Mouse (Mus musculus): Measurements from ENCODE around the gene Pop7. TPM values are rescaled to one million over a fixed set of nuclear protein-coding genes. Genes with fewer than 3 reads are reported as not detected.

The Pop7 gene
- polyA plus RNA-seq, 1 experiment: 51.7 TPM

Other genes starting within 250 kb of the Pop7 start
- gene Ache, start 215.0 kb downstream of the Pop7 start, polyA plus RNA-seq (2012; rRNA removed): 63.7 and 65.6 TPM in 2 replicates
- gene Ufsp1, start 207.9 kb downstream of the Pop7 start, polyA plus RNA-seq (2012; rRNA removed): 12.4 and 13.1 TPM in 2 replicates
- 268 and 278 TPM in 2 replicates for gene Srrt, start 194.8 kb downstream of the Pop7 start, polyA plus RNA-seq (2012; rRNA removed)
- gene Trip6, start 188.1 kb downstream of the Pop7 start, polyA plus RNA-seq (2012; rRNA removed): 8.5 and 9.0 TPM in 2 replicates
- 32.6 and 34.6 TPM in 2 replicates for gene Slc12a9, start 168.9 kb downstream of the Pop7 start, polyA plus RNA-seq (2012; rRNA removed)
- 5.6 and 6.0 TPM in 2 replicates for gene Ephb4, start 152.4 kb downstream of the Pop7 start, polyA plus RNA-seq (2012; rRNA removed)
- 0.20 and 0.29 TPM in 2 replicates for gene Zan, start 25.5 kb downstream of the Pop7 start, polyA plus RNA-seq (2012; rRNA removed)
- gene Gigyf1, start 16.0 kb upstream of the Pop7 start, polyA plus RNA-seq (2012; rRNA removed): 51.1 and 56.4 TPM in 2 replicates
- gene Epo, start 30.7 kb upstream of the Pop7 start, polyA plus RNA-seq (2012; rRNA removed): not detected in 2 replicates
- 635 and 662 TPM in 2 replicates for gene Gnb2, start 31.0 kb upstream of the Pop7 start, polyA plus RNA-seq (2012; rRNA removed)
- 184 and 199 TPM in 2 replicates for gene Actl6b, start 51.0 kb upstream of the Pop7 start, polyA plus RNA-seq (2012; rRNA removed)
- gene Tfr2, start 67.3 kb upstream of the Pop7 start, polyA plus RNA-seq (2012; rRNA removed): 14.1 and 14.5 TPM in 2 replicates
- gene Mospd3, start 98.5 kb upstream of the Pop7 start, polyA plus RNA-seq (2012; rRNA removed): 46.1 and 59.6 TPM in 2 replicates
- 14.3 and 17.0 TPM in 2 replicates for gene Pcolce, start 111.3 kb upstream of the Pop7 start, polyA plus RNA-seq (2012; rRNA removed)
- 0.30 and 0.36 TPM in 2 replicates for gene Fbxo24, start 126.5 kb upstream of the Pop7 start, polyA plus RNA-seq (2012; rRNA removed)
- 15.6 and 19.9 TPM in 2 replicates for gene Lrch4, start 126.6 kb upstream of the Pop7 start, polyA plus RNA-seq (2012; rRNA removed)
- gene Gm20605, start 126.7 kb upstream of the Pop7 start, polyA plus RNA-seq (2012; rRNA removed): 13.3 and 14.4 TPM in 2 replicates
- gene Sap25, start 138.8 kb upstream of the Pop7 start, polyA plus RNA-seq (2012; rRNA removed): 27.8 and 34.4 TPM in 2 replicates
- gene Irs3, start 143.2 kb upstream of the Pop7 start, polyA plus RNA-seq (2012; rRNA removed): 0.48 and 0.86 TPM in 2 replicates
- gene Agfg2, start 182.2 kb upstream of the Pop7 start, polyA plus RNA-seq (2012; rRNA removed): 32.4 and 32.9 TPM in 2 replicates
- 55.0 and 60.9 TPM in 2 replicates for gene Nyap1, start 239.1 kb upstream of the Pop7 start, polyA plus RNA-seq (2012; rRNA removed)
- gene Tsc22d4, start 243.2 kb upstream of the Pop7 start, polyA plus RNA-seq (2012; rRNA removed): 273 and 360 TPM in 2 replicates